7 mouse cellular contexts compared by ENCODE assay signal in genomic region chr8:15221211-15221912, GRCm38 (mm10).
DNase-seq lines count a peak whose midpoint lies in the region; ATAC-seq lines count a peak whose summit lies in the region.

No protein-coding gene starts in this region.

- H3K4me3 ChIP-seq in forebrain, embryonic 16.5 days (replicated peaks; ENCODE audit: low read length), result no peak overlapping the region
- H3K4me3 ChIP-seq in midbrain, embryonic 14.5 days (replicated peaks; ENCODE audit: low read depth, low read length), result no peak overlapping the region

- H3K36me3 ChIP-seq in forebrain, embryonic 16.5 days (ENCODE audit: control insufficient read depth, insufficient read depth), result no peaks in the 10 kb centered on the region
- H3K36me3 ChIP-seq in midbrain, embryonic 14.5 days (ENCODE audit: control insufficient read depth, insufficient read depth, low read length), result no peaks in the 10 kb centered on the region

- no peaks in the 10 kb centered on the region for H3K4me1 ChIP-seq in forebrain, embryonic 16.5 days (replicated peaks; ENCODE audit: control insufficient read depth, insufficient read depth, low read length)
- no peaks in the 10 kb centered on the region for H3K4me1 ChIP-seq in midbrain, embryonic 14.5 days (ENCODE audit: control insufficient read depth, insufficient read depth, low read length)

- H3K27me3 ChIP-seq in forebrain, embryonic 16.5 days (replicated peaks; ENCODE audit: control insufficient read depth, insufficient read depth, low read length), result no peaks in the 10 kb centered on the region
- H3K27me3 ChIP-seq in midbrain, embryonic 14.5 days (ENCODE audit: control insufficient read depth, insufficient read depth, low read length), result no peaks in the 10 kb centered on the region

- no peak overlapping the region for H3K9ac ChIP-seq in forebrain, embryonic 16.5 days (replicated peaks; ENCODE audit: low read depth, low read length)
- H3K9ac ChIP-seq in midbrain, embryonic 14.5 days (replicated peaks; ENCODE audit: low read length), result no peak overlapping the region

- H3K4me2 ChIP-seq in forebrain, embryonic 16.5 days (ENCODE audit: low read length), result no peak overlapping the region
- H3K4me2 ChIP-seq in midbrain, embryonic 14.5 days (ENCODE audit: low read length), result no peak overlapping the region

- 43% methylated on average over 13 of the region's 13 CpGs for WGBS in forebrain, embryonic 16.5 days
- WGBS in midbrain, embryonic 14.5 days, result 46% methylated on average over 13 of the region's 13 CpGs

- DNase-seq in 3T3-L1 (ENCODE audit: low read depth, low spot score), result peak; percentile 75
- peak; percentile 33 for DNase-seq in A20 (ENCODE audit: low read depth, low spot score)
- peak; percentile 8 for DNase-seq in c-Kit-positive CD71-positive TER-119-positive erythroid progenitor cells, embryonic 14.5 days (ENCODE audit: low spot score)
- peak; percentile 47 to 91 for DNase-seq in layer of hippocampus, postnatal 25 days (ENCODE audit: extremely low spot score in 1 of 2, low spot score in 1 of 2)
- DNase-seq in midbrain, embryonic 14.5 days, result peak; percentile 91
- peak; percentile 85 for DNase-seq in testis, postnatal 10 days (ENCODE audit: low spot score)

- peak; percentile 59 for ATAC-seq in forebrain, embryonic 16.5 days
- ATAC-seq in midbrain, embryonic 14.5 days (ENCODE audit: low FRiP score, low TSS enrichment), result no peak

- no peaks in the 10 kb centered on the region for H3K9me3 ChIP-seq in forebrain, embryonic 16.5 days (ENCODE audit: control insufficient read depth, low read length)
- no peaks in the 10 kb centered on the region for H3K9me3 ChIP-seq in midbrain, embryonic 14.5 days (ENCODE audit: control insufficient read depth, low read length)

- no peak overlapping the region for H3K27ac ChIP-seq in forebrain, embryonic 16.5 days (ENCODE audit: low read length)
- no peak overlapping the region for H3K27ac ChIP-seq in midbrain, embryonic 14.5 days (replicated peaks; ENCODE audit: low read depth, low read length)

Comparison
In these comparisons a context has a peak if more than half of its experiments do, and no peak if none do; other contexts are left out.
1. DNase-seq: peak in every context shown above with its lines; median percentile 91 in midbrain, embryonic 14.5 days; 85 in testis, postnatal 10 days; 75 in 3T3-L1; 69 in layer of hippocampus, postnatal 25 days; 33 in A20; 8 in c-Kit-positive CD71-positive TER-119-positive erythroid progenitor cells, embryonic 14.5 days.